Mouse (Mus musculus): ENCODE measurements at regions not wholly inside any gene's neighbourhood (a gene's known extent, or its start where the extent isn't known, plus 50 kb on each side); places are given as distances from the start of the nearest gene placed in this dataset.

DNA sequence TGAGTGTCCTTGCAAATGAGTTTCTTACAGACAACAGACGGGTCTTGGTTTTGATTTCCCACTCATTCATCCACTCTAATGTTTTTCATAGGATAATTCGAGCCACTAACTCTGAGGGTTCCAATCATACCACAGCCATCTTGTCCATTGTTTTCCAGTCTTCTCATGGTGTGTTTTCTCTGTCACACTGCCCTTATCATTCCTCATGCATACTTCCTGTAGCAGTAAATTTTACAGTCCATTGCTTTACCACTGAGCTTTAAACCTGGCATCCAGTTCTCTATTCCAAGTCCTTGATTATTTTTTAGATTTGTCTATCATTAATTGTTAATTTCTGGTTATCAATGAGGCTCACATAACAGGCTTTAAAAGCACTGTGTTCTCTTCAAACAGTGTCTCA lies 290.0 kb upstream of the Nrsn1 start:
- in situ Hi-C loops (cut with MboI; ENCODE audit: low sequenced_read_pairs in 2 of 2, unreplicated experiment in 2 of 2): no loop called here

DNA sequence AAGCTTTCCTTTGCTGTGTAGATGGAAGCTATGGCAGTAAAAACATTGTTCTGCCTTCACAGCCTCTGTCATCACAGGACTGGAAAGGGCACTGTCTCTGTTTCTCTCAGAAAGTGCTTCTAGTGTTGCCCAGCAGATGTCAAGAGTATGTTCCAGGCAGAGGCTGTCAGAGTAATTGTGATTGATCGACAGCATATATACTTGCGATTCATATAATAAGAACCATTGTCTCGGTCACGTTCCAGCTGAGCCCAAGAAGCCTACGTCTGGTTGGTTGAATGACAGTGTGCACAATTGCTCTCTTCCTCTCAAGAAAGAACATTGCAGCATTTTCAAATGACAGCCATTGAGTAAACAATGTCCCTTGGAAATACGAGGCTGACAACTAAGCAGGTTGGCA lies 284.7 kb upstream of the Nrsn1 start:
- in situ Hi-C loops (cut with MboI; ENCODE audit: low sequenced_read_pairs in 2 of 2, unreplicated experiment in 2 of 2): no loop called here
- Histone ChIP-seq H3K9ac (ENCODE audit: insufficient read depth, low read depth, low read length, poor library complexity, severe bottlenecking) (no peak overlapping the region), H3K9me3 (ENCODE audit: control insufficient read depth, insufficient read depth, low read depth, low read length) (no peaks in the 10 kb centered on the region), H3K4me3 (ENCODE audit: insufficient read depth in 1 of 2, low read depth in 1 of 2, low read length in 2 of 2, poor library complexity in 1 of 2, severe bottlenecking in 1 of 2) (no peak overlapping the region), H3K27ac (ENCODE audit: insufficient read depth, low read depth, low read length, poor library complexity, severe bottlenecking) (no peak overlapping the region), H3K36me3 (ENCODE audit: control insufficient read depth, insufficient read depth, low read length, poor library complexity, severe bottlenecking) (no peaks in the 10 kb centered on the region), H3K4me1 (ENCODE audit: control insufficient read depth in 2 of 2, insufficient read depth in 2 of 2, low read length in 2 of 2, poor library complexity in 1 of 2) (no peaks in the 10 kb centered on the region)
- no peak for DNase-seq (ENCODE audit: low read depth, low spot score)
- TF ChIP-seq ZC3H11A (IDR thresholded peaks at IDR 0.05; ENCODE audit: borderline replicate concordance, low read depth, low read length) (no peak), ZNF384 (IDR thresholded peaks at IDR 0.05; ENCODE audit: low read depth, low read length) (no peak), MAFK (IDR thresholded peaks at IDR 0.05; ENCODE audit: insufficient read depth, low read depth, low read length) (no peak), HCFC1 (IDR thresholded peaks at IDR 0.05; ENCODE audit: borderline replicate concordance, insufficient read depth, low read length) (no peak), CHD2 (IDR thresholded peaks at IDR 0.05; ENCODE audit: low read depth, low read length) (no peak)

More for the DNA sequence above, 290.0 kb upstream of the Nrsn1 start:
- Histone ChIP-seq H3K9me3 (ENCODE audit: control insufficient read depth, insufficient read depth, low read depth, low read length) (no peaks in the 10 kb centered on the region), H3K4me1 (ENCODE audit: control insufficient read depth in 2 of 2, insufficient read depth in 2 of 2, low read length in 2 of 2, poor library complexity in 1 of 2) (no peaks in the 10 kb centered on the region), H3K27ac (ENCODE audit: insufficient read depth, low read depth, low read length, poor library complexity, severe bottlenecking) (no peak overlapping the region), H3K4me3 (ENCODE audit: insufficient read depth in 1 of 2, low read depth in 1 of 2, low read length in 2 of 2, poor library complexity in 1 of 2, severe bottlenecking in 1 of 2) (no peak overlapping the region), H3K9ac (ENCODE audit: insufficient read depth, low read depth, low read length, poor library complexity, severe bottlenecking) (no peak overlapping the region), H3K36me3 (ENCODE audit: control insufficient read depth, insufficient read depth, low read length, poor library complexity, severe bottlenecking) (no peaks in the 10 kb centered on the region)
- no peak for DNase-seq (ENCODE audit: low read depth, low spot score)
- no peak for TF ChIP-seq ZC3H11A (IDR thresholded peaks at IDR 0.05; ENCODE audit: borderline replicate concordance, low read depth, low read length)
- TF ChIP-seq ZNF384 (IDR thresholded peaks at IDR 0.05; ENCODE audit: low read depth, low read length): no peak
- no peak for TF ChIP-seq HCFC1 (IDR thresholded peaks at IDR 0.05; ENCODE audit: borderline replicate concordance, insufficient read depth, low read length)
- no peak for TF ChIP-seq MAFK (IDR thresholded peaks at IDR 0.05; ENCODE audit: insufficient read depth, low read depth, low read length)
- TF ChIP-seq CHD2 (IDR thresholded peaks at IDR 0.05; ENCODE audit: low read depth, low read length): no peak

DNA sequence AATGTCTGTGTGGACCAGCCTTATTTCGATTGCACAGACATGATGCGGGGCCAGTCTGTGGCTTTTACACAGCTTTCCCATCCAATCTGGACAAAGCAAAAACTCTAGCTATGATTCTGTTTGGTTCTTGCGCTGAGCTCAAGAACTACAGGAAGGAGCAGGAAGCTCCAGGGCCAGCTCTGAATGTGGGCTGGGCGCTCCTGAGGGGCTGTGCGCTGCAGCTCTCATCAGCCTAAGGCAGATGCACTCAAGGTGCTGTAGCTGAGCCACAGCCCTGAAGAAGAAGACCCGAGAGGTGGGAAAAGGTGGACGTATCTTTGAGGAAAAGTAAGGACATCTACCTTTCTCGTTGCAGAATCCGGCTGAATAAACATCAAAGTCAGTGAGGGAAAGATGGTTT lies 278.2 kb upstream of the Nrsn1 start:
- Histone ChIP-seq H3K27ac (ENCODE audit: insufficient read depth, low read depth, low read length, poor library complexity, severe bottlenecking) (no peak overlapping the region), H3K36me3 (ENCODE audit: control insufficient read depth, insufficient read depth, low read length, poor library complexity, severe bottlenecking) (no peaks in the 10 kb centered on the region), H3K9ac (ENCODE audit: insufficient read depth, low read depth, low read length, poor library complexity, severe bottlenecking) (no peak overlapping the region), H3K9me3 (ENCODE audit: control insufficient read depth, insufficient read depth, low read depth, low read length) (no peaks in the 10 kb centered on the region), H3K4me1 (ENCODE audit: control insufficient read depth in 2 of 2, insufficient read depth in 2 of 2, low read length in 2 of 2, poor library complexity in 1 of 2) (no peaks in the 10 kb centered on the region), H3K4me3 (ENCODE audit: insufficient read depth in 1 of 2, low read depth in 1 of 2, low read length in 2 of 2, poor library complexity in 1 of 2, severe bottlenecking in 1 of 2) (no peak overlapping the region)
- in situ Hi-C loops (cut with MboI; ENCODE audit: low sequenced_read_pairs in 2 of 2, unreplicated experiment in 2 of 2): no loop called here
- DNase-seq (ENCODE audit: low read depth, low spot score): no peak
- no peak for TF ChIP-seq ZC3H11A (IDR thresholded peaks at IDR 0.05; ENCODE audit: borderline replicate concordance, low read depth, low read length)
- no peak for TF ChIP-seq MAFK (IDR thresholded peaks at IDR 0.05; ENCODE audit: insufficient read depth, low read depth, low read length)
- no peak for TF ChIP-seq ZNF384 (IDR thresholded peaks at IDR 0.05; ENCODE audit: low read depth, low read length)
- no peak for TF ChIP-seq HCFC1 (IDR thresholded peaks at IDR 0.05; ENCODE audit: borderline replicate concordance, insufficient read depth, low read length)
- TF ChIP-seq CHD2 (IDR thresholded peaks at IDR 0.05; ENCODE audit: low read depth, low read length): no peak

DNA sequence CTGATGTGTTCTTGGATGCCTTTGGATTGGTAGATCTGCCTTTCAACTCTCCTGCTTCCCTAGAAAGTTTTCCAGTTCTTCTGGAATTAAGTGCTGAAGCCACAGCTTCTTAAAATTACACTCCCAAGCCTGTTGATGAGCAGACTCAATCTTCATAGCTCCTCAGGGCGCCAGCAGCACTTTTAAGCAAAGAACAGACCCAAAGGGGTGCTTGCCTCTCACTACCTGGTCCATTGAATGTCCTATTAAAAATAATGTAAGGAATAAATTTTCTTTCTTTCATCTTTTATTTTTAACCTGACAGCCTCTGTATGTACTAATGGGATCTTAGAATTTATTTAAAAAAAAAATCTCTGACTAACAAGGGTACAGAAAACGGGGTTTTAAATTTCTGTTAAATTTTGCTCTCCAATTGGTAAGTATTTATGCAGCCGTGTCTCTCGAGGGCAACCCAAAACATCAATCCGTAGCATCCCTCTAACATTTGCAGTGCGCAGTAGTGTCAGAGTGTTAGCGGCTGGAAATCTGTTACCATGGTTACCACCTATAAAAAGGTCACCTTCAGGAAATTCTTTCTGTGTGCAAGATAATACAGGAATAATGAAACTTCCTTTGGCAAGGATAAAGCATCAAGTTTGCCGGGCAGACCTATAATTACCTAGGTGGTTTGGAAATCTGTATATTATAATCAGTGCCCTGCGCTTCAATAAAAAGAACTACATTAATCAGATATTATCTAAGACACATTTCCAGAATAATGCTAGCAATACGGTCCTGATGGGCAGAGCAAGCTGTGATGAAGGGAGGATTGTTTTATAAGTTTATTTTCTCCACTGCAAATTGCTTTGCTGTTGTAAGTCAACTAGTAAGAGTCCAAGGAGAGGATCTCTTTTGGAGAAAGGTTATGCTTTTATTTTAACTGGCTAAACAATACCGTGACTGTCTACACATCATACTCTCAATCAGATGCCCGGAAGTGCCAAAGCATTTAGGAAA lies 277.1 kb upstream of the Nrsn1 start:
- H3K9me3 ChIP-seq (ENCODE audit: control insufficient read depth, insufficient read depth, low read depth, low read length): no peaks in the 10 kb centered on the region
- TF ChIP-seq MAFK (IDR thresholded peaks at IDR 0.05; ENCODE audit: insufficient read depth, low read depth, low read length) (no peak), HCFC1 (IDR thresholded peaks at IDR 0.05; ENCODE audit: borderline replicate concordance, insufficient read depth, low read length) (no peak), ZNF384 (IDR thresholded peaks at IDR 0.05; ENCODE audit: low read depth, low read length) (no peak), ZC3H11A (IDR thresholded peaks at IDR 0.05; ENCODE audit: borderline replicate concordance, low read depth, low read length) (no peak), CHD2 (IDR thresholded peaks at IDR 0.05; ENCODE audit: low read depth, low read length) (no peak)
- no peaks in the 10 kb centered on the region for H3K4me1 ChIP-seq (ENCODE audit: control insufficient read depth in 2 of 2, insufficient read depth in 2 of 2, low read length in 2 of 2, poor library complexity in 1 of 2)
- in situ Hi-C loops (cut with MboI; ENCODE audit: low sequenced_read_pairs in 2 of 2, unreplicated experiment in 2 of 2): no loop called here
- no peak for DNase-seq (ENCODE audit: low read depth, low spot score)
- H3K4me3 ChIP-seq (ENCODE audit: insufficient read depth in 1 of 2, low read depth in 1 of 2, low read length in 2 of 2, poor library complexity in 1 of 2, severe bottlenecking in 1 of 2): no peak overlapping the region
- no peak overlapping the region for H3K9ac ChIP-seq (ENCODE audit: insufficient read depth, low read depth, low read length, poor library complexity, severe bottlenecking)
- no peaks in the 10 kb centered on the region for H3K36me3 ChIP-seq (ENCODE audit: control insufficient read depth, insufficient read depth, low read length, poor library complexity, severe bottlenecking)
- H3K27ac ChIP-seq (ENCODE audit: insufficient read depth, low read depth, low read length, poor library complexity, severe bottlenecking): no peak overlapping the region
